Mouse (Mus musculus) subcutaneous adipose tissue, adult 2 months (tissue): Measurements from ENCODE around the gene Olfr186. TPM values are rescaled to one million over a fixed set of nuclear protein-coding genes. Genes with fewer than 3 reads are reported as not detected.

Source experiments
- polyA plus RNA-seq: library from polyadenylated mRNA; depleted of rRNA; stranded (reverse); fragments of >200 nt; gene quantifications from 2 replicates; pipeline ENCODE4 v1.2.3, GENCODE M21; 2012; ENCODE audit warnings: low replicate concordance; rRNA removed

Olfr186 gene
- polyA plus RNA-seq: not detected in 2 replicates

GRCm38 (mm10) chr16:59030191-59030590 lies at the start of gene Olfr186:
TSS of gene Olfr186 (minus strand) at chr16:59030291.

DNA sequence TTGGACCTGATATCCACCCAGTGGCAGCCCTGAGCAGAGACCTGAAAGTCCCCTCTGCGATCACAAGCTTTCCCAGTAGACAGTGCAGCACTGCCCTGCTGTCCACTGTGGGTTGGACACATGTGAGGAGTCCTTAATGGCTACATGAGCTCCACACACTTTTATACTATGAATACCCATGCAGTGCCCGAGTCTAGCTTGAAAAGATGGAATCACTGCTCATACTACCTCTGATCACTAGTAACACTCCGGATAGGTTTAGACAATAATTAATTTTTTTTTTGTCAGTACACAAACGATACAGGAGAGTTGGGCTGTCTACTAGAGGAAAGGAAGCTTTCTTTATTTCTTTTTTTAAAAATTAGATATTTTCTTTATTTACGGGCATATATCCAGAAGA lies 47.8 kb upstream of the Olfr186 start, which contains the start of gene Olfr190:
TSS of gene Olfr190 (minus strand) at position 101 of the 400 bp plus-strand sequence.

GRCm38 (mm10) chr16:59039710-59040109 lies 9.6 kb upstream of the Olfr186 start, which contains the start of gene Olfr187:
TSS of gene Olfr187 (minus strand) at chr16:59039767.

GRCm38 (mm10) chr16:58995057-58995456 lies 35.0 kb downstream of the Olfr186 start, which contains the start of gene Olfr183:
TSS of gene Olfr183 (plus strand) at chr16:58995357.

Other genes starting within 250 kb of the Olfr186 start
- gene Olfr173, start 230.0 kb downstream of the Olfr186 start, polyA plus RNA-seq: not detected in 2 replicates
- gene Olfr175-ps1, start 203.5 kb downstream of the Olfr186 start, polyA plus RNA-seq: not detected in 2 replicates
- not detected in 2 replicates for gene Olfr177, start 155.5 kb downstream of the Olfr186 start, polyA plus RNA-seq
- gene Olfr178, start 138.2 kb downstream of the Olfr186 start, polyA plus RNA-seq: not detected in 2 replicates
- gene Olfr181, start 101.5 kb downstream of the Olfr186 start, polyA plus RNA-seq: not detected in 2 replicates
- gene Olfr180, start 100.9 kb downstream of the Olfr186 start, polyA plus RNA-seq: not detected in 2 replicates
- not detected in 2 replicates for gene Olfr183, start 34.9 kb downstream of the Olfr186 start, polyA plus RNA-seq
- gene Olfr187, start 9.5 kb upstream of the Olfr186 start, polyA plus RNA-seq: not detected in 2 replicates
- not detected in 2 replicates for gene Olfr190, start 47.7 kb upstream of the Olfr186 start, polyA plus RNA-seq
- gene Olfr191, start 59.5 kb upstream of the Olfr186 start, polyA plus RNA-seq: not detected in 2 replicates
- gene Olfr193, start 81.6 kb upstream of the Olfr186 start, polyA plus RNA-seq: not detected in 2 replicates
- gene Olfr194, start 90.8 kb upstream of the Olfr186 start, polyA plus RNA-seq: not detected in 2 replicates
- not detected in 2 replicates for gene Olfr195, start 116.8 kb upstream of the Olfr186 start, polyA plus RNA-seq
- gene Olfr196, start 140.2 kb upstream of the Olfr186 start, polyA plus RNA-seq: not detected in 2 replicates
- not detected in 2 replicates for gene Olfr198, start 173.2 kb upstream of the Olfr186 start, polyA plus RNA-seq
- not detected in 2 replicates for gene Olfr199, start 189.5 kb upstream of the Olfr186 start, polyA plus RNA-seq
- gene Olfr201, start 242.3 kb upstream of the Olfr186 start, polyA plus RNA-seq: not detected in 2 replicates